Mouse (Mus musculus): ENCODE results near the gene Rpf2. TPM values are rescaled to one million over a fixed set of nuclear protein-coding genes. Genes with fewer than 3 reads are reported as not detected.

The Rpf2 gene
- total RNA-seq, 2 experiments from 2014 or later: 15.2 to 15.6 TPM

DNA sequence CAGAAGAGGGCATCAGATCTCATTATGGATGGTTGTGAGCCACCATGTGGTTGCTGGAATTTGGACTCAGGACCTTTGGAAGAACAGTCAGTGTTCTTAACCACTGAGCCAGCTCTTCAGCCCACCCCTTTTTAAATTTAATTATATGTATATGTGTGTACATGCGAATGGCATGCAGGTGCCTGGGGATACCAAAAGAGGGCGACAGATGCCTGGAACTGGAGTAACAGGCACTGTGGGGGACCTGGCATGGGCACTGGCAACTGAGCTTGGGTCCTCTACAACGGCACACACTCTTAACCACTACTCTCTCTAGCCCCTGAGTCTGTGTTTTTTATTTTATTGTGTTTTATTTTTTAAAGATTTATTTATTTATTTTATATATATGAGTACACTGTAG lies 18.1 kb upstream of the Rpf2 start:
- DNase-seq (ENCODE audit: extremely low spot score in 1 of 2, low spot score in 2 of 2): no peak
- Histone ChIP-seq H3K27ac (no peak overlapping the region), H3K4me3 (no peak overlapping the region)
- no peak; the same call in 1 of the 2 replicates for TF ChIP-seq CTCF (IDR thresholded peaks at IDR 0.05)
- intact Hi-C loops (cut with DNase I): no loop called here

DNA sequence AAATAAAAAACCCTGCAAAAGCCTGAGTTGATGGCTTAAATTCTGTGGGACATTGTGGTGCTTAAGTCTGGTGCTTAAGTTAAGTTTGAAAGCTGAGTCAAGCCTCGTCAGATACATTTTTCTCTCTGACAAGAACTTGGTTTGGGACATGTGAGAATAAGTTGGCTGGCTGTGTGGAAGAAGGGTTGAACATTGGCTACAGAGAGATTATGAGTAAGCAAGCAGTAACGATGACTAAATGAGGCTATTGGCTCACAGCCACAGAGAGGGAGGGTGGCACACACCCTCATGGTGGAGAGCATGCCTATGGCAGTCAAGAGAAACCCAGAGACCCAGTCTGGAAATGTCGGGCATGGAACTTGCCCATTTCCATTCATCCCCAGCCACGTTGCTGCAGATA lies 16.9 kb upstream of the Rpf2 start:
- DNase-seq (ENCODE audit: extremely low spot score in 1 of 2, low spot score in 2 of 2): no peak
- no peak overlapping the region for H3K27ac ChIP-seq
- intact Hi-C loops (cut with DNase I): no loop called here
- TF ChIP-seq CTCF (IDR thresholded peaks at IDR 0.05): no peak
- no peak overlapping the region for H3K4me3 ChIP-seq

DNA sequence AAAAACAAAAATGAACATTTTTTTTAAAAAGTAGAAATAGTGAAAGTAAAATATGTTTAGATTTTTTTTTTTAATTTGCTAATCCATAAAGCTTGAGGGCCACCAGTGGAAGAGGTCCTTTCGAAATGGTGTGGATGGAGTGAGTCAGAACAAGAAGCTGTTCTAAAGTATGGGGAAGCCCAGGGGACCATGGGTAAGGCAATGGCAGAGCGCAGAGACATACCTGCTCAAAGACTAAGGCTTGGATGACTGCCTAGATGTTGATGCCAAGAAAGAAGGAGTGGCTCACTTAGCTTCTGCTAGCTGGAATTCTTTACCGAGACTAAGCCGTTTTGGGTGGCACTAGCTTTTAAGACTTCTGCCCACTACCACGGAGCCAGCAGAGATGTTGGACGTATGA lies 15.4 kb upstream of the Rpf2 start:
- no peak for DNase-seq (ENCODE audit: extremely low spot score in 1 of 2, low spot score in 2 of 2)
- Histone ChIP-seq H3K27ac (no peak overlapping the region), H3K4me3 (no peak overlapping the region)
- intact Hi-C loops (cut with DNase I): no loop called here
- TF ChIP-seq CTCF (IDR thresholded peaks at IDR 0.05): no peak

DNA sequence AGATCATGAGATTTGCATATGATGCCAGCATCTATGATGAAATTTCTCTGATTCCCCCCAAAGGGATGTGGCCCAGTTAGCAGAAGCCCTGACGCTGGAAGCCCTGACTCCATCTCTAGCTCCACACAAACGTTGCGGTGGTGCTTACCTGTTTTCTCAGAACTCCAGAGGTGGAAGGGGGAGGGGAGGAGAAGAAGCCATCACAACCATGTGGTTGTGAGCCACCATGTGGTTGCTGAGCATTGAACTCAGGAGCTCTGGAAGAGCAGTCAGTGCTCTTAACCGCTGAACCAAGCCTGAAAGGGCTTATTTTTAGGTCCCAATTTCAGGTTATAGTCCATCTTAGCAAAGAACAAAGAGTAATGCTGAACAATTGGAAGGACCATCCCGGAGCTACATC lies 13.5 kb upstream of the Rpf2 start:
- H3K4me3 ChIP-seq: no peak overlapping the region
- no peak overlapping the region for H3K27ac ChIP-seq
- intact Hi-C loops (cut with DNase I): no loop called here
- no peak for TF ChIP-seq CTCF (IDR thresholded peaks at IDR 0.05)
- DNase-seq (ENCODE audit: extremely low spot score in 1 of 2, low spot score in 2 of 2): no peak

DNA sequence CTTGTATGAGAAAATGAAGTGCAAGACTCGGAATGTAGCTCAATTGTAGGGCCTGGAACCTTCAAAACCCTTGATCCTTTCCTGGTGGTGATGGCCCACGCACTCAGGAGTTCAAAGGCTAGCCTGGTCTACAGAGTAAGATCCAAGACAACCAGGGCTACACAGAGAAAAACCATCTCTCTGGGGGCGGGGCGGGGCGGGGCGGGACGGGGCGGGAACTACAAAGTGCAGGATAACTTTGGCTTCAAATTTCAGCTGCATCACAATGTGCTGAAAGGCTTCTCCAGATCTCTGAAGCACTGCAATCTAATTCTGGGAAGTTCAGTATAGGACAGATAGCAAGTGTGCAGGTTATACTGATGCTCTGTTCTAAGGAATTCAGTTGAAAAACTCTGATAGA lies 12.7 kb upstream of the Rpf2 start:
- no peak overlapping the region for H3K4me3 ChIP-seq
- intact Hi-C loops (cut with DNase I): loop anchor here (1.0 to 2.0 kb wide), 2 partner anchors 89 to 266 kb away; no protein-coding TSS in a partner anchor
- DNase-seq (ENCODE audit: extremely low spot score in 1 of 2, low spot score in 2 of 2): no peak
- no peak for TF ChIP-seq CTCF (IDR thresholded peaks at IDR 0.05)
- no peak overlapping the region for H3K27ac ChIP-seq

DNA sequence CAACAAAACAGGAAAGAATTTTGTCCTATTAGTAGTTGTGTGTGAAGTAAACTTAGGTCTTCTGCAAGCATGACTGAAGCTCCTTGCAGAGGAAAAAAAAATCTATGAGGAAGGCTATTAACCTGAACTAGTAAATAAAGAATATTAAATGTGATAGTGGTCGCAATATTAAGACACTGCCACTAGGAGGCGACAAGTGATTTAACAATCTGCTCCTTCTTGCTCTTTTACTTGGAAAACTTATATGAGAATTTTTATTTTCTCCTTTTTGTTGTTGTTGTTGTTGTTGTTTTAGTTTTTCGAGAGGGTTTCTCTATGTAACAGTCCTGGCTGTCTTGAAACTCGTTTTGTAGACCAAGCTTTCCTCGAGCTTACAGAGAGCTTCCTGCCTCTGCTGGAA lies 12.1 kb upstream of the Rpf2 start:
- DNase-seq (ENCODE audit: extremely low spot score in 1 of 2, low spot score in 2 of 2): peak; percentile 26 to 36
- H3K27ac ChIP-seq: peak overlapping the region; percentile 55
- peak; percentile 80 for TF ChIP-seq CTCF (IDR thresholded peaks at IDR 0.05)
- H3K4me3 ChIP-seq: peak overlapping the region; percentile 22; the same call in 1 of the 2 replicates
- intact Hi-C loops (cut with DNase I): loop anchor here (1.0 to 2.0 kb wide), 3 partner anchors 43 to 266 kb away; partner anchors contain the start of gene Amd1

DNA sequence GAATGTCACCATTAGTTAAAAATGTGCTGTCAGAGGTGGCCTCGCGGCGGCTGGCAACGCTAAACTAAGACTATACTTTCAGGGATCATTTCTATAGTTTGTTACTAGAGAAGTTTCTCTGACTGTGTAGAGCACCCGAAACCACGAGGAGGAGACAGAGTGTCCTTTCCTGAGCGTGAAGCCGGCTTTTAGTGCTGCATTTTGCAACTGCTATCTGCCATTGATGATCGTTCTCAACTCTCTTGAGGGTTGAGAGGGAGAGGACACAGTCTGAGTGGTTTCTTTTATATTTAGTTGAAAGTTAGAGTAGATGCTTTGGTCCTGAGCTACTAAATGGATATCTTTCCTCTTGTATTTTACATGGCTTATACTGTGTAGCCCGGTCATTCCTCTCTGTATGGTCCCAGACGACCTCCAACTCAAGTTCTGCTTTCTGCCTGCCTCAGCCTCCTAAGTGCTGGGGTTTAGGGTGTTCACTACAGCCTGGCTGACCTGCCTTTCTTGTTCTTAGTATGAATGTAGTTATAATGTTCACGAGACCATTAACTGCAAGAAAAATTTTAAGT lies 11.6 kb upstream of the Rpf2 start:
- DNase-seq (ENCODE audit: extremely low spot score in 1 of 2, low spot score in 2 of 2): peak; percentile 37 to 38
- TF ChIP-seq CTCF (IDR thresholded peaks at IDR 0.05): no peak; the same call in none of the 2 replicates
- peak overlapping the region; percentile 22 for H3K4me3 ChIP-seq
- peak overlapping the region; percentile 55 for H3K27ac ChIP-seq
- intact Hi-C loops (cut with DNase I): loop anchor here (1.0 to 2.0 kb wide), 2 partner anchors 44 to 90 kb away; partner anchors contain the start of gene Amd1

DNA sequence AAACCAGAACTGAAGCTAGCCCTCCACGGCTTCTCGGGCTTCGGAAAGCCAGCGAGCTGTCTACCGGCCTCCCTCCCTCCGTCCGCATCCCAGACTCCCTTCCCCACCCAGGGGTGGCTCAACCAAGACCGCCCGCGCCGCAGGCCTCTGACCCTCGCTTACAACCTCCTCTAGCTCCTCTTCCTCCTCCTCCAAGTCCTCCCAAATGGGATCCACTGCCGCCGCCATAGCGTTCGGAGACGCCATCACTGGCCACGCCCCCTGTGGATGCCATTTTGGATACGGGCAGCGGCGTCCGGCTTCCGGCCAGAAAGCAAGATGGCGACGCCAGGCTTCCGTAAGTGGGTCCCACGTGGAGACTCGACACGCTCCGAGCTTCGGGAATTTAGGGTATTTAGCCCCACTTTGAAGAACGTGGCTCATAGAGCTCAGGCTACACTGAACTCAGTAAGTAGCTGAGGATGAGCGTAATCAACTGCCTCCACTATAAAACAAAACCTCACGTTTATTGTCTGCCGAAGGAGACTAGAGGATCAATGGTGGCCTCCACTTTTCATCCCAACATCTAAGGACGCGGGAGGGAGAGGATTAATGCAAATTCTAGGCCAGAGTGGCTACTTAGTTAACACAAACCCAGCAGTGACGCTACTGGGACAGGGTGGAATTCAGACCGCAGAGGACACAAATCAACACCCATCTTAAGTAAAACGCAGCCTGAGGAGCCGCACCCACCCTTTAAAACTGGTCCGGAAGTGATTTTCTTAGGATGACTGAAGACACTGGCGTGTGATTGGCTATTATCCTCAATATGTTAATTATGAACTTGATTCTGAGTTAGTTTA lies 10.8 kb upstream of the Rpf2 start, which contains the start of gene Gtf3c6:
Gene Gtf3c6 (minus strand): TSS at position 695 of the 842 bp plus-strand sequence.
- intact Hi-C loops (cut with DNase I): loop anchor here (1.0 to 2.0 kb wide), 3 partner anchors 10 to 91 kb away; partner anchors contain the start of genes Amd1 and Rpf2
- TF ChIP-seq CTCF (IDR thresholded peaks at IDR 0.05): no peak
- DNase-seq (ENCODE audit: extremely low spot score in 1 of 2, low spot score in 2 of 2): peak; percentile 91 to 95
- Histone ChIP-seq H3K4me3 (peak within 1 kb of the TSS; percentile 75), H3K27ac (peak within 1 kb of the TSS; percentile 83)

DNA sequence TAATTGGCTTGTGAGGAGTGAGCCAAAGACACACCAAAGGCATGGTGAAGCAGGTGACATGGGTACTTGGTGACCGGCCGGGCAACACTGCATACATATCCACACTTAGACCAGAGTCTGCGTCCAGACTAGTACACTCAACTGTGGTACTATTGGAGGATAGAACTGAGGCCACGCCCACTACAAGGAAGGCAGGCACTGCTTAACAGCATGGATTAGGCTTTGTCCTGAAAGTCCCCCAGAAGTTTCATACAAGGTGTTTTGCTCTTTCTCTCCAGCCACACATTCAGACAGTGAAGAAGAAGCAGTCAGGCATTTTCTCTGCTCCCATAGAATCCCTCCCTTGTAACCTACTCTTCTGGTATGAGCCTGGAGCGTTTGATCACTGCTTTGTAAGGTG lies 9.9 kb upstream of the Rpf2 start:
- DNase-seq (ENCODE audit: extremely low spot score in 1 of 2, low spot score in 2 of 2): peak in 1 of 2 experiments; percentile 40
- no peak for TF ChIP-seq CTCF (IDR thresholded peaks at IDR 0.05)
- Histone ChIP-seq H3K27ac (peak overlapping the region; percentile 83), H3K4me3 (peak overlapping the region; percentile 75)
- intact Hi-C loops (cut with DNase I): loop anchor here (1.0 kb wide), 1 partner anchor 9 kb away; the partner anchor contains the start of gene Rpf2

DNA sequence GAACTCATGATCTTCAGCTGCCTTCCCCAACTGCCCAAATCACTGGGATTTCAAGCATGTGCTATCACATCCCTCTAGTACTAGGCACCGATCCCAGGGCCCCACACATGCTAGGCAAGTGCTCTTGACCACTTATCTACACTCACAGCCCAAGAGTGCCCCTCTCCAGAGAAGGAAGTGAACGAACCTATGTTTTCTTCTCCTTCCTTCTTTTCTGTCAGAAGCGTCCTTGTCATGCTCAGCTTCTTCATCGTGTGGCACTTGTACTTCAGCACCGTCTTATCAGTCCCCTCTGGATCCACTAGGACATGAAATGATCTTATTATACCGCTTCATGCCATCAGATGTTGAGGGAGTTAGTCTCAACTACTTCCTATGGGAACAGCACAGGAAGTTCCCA lies 4.1 kb upstream of the Rpf2 start:
- no peak overlapping the region for H3K27ac ChIP-seq
- no peak for DNase-seq (ENCODE audit: extremely low spot score in 1 of 2, low spot score in 2 of 2)
- intact Hi-C loops (cut with DNase I): no loop called here
- no peak for TF ChIP-seq CTCF (IDR thresholded peaks at IDR 0.05)
- H3K4me3 ChIP-seq: no peak overlapping the region

DNA sequence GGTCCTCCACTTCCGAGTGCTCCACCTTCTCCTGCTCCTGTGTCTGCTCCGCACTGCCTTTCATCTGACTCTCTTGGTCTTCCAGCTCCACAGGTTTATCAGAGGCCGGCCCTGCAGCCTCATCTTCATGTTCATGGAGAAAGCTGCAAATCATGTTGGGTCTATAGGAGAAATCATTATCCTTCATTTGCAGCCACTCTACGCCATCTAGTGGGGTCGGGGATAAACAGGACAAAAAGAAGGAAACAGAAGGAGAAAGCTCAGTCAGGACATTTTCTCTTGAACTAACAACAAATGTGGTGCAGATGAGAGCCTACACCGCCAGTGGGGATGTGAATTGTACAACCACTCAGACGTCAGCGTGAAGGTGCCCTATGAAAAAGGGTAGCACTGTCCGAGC lies 2.8 kb upstream of the Rpf2 start:
- no peak for DNase-seq (ENCODE audit: extremely low spot score in 1 of 2, low spot score in 2 of 2)
- no peak overlapping the region for H3K27ac ChIP-seq
- H3K4me3 ChIP-seq: no peak overlapping the region
- TF ChIP-seq CTCF (IDR thresholded peaks at IDR 0.05): peak; percentile 41
- intact Hi-C loops (cut with DNase I): no loop called here

DNA sequence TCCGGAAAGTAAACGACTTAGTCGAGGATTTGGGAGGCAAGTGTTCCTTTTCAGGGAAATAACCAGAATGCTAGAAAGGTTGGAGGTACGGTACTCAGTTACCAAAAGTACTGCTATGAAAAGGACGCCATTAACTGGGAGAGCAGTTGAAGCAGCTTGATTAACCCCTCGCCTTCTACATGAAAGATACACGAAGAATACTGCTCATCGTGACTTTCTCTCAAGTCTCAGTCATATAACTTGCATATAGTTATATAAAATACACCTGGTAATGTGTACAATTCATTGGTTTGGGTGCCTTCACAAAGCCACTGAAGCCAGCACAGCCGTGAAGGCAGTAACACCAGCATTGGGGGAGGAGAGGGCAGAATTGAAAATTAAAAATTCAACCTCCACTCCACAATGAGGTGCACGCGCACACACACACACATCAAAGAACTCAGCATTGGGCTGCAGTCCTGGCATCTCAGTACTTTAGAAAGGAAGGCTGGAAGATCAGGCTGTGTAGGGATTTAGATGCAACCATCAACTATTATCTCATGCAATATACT lies 405 bp upstream of the Rpf2 start:
- Histone ChIP-seq H3K4me3 (peak overlapping the region; percentile 84), H3K27ac (peak overlapping the region; percentile 60)
- DNase-seq (ENCODE audit: extremely low spot score in 1 of 2, low spot score in 2 of 2): peak in 1 of 2 experiments; percentile 13
- no peak for TF ChIP-seq CTCF (IDR thresholded peaks at IDR 0.05)
- intact Hi-C loops (cut with DNase I): loop anchor here (1.0 kb wide), 2 partner anchors 10 to 289 kb away; no protein-coding TSS in a partner anchor
